Mouse (Mus musculus) heart, embryonic 11.5 days (tissue): ENCODE measurements around the gene Eif2ak1. TPM values are rescaled to one million over a fixed set of nuclear protein-coding genes. Genes with fewer than 3 reads are reported as not detected.

Source experiments
- ATAC-seq: fragments of 200-750 bp; cut with Nextera tagmentation; replicated peaks from 2 replicates; pipeline ENCODE4 v1.8.0; 2017; ENCODE audit warnings: moderate library complexity; ENCODE audit not compliant: insufficient number of reproducible peaks, low FRiP score, low TSS enrichment
- H3K27ac ChIP-seq: fragments of 300-500 bp; sonication (generic); 2 replicates; pipeline ENCODE4 v1.5.1; 2014; ENCODE audit warnings: mild to moderate bottlenecking, low read depth, low read length
- H3K27me3 ChIP-seq: fragments of 300-500 bp; sonication (generic); 2 replicates; pipeline ENCODE4 v1.6.1; 2014; ENCODE audit warnings: mild to moderate bottlenecking, low read length, mixed read lengths; ENCODE audit not compliant: control insufficient read depth, insufficient read depth
- H3K36me3 ChIP-seq: fragments of 300-500 bp; sonication (generic); 2 replicates; pipeline ENCODE4 v1.6.1; 2014; ENCODE audit warnings: mild to moderate bottlenecking, low read length, moderate library complexity, mixed read lengths; ENCODE audit not compliant: control insufficient read depth, insufficient read depth
- H3K4me1 ChIP-seq: fragments of 300-500 bp; sonication (generic); 2 replicates; pipeline ENCODE4 v1.6.1; 2014; ENCODE audit warnings: low read length; ENCODE audit not compliant: control insufficient read depth, insufficient read depth
- H3K4me2 ChIP-seq: fragments of 300-500 bp; sonication (generic); 2 replicates; pipeline ENCODE4 v1.6.1; 2014; ENCODE audit warnings: mild to moderate bottlenecking, moderate library complexity
- H3K4me3 ChIP-seq: fragments of 300-500 bp; sonication (generic); 2 replicates; pipeline ENCODE4 v1.5.1; 2014; ENCODE audit warnings: low read depth, low read length
- H3K9ac ChIP-seq: fragments of 300-500 bp; sonication (generic); 2 replicates; pipeline ENCODE4 v1.6.1; 2014; ENCODE audit warnings: mild to moderate bottlenecking, low read depth, low read length, moderate library complexity
- H3K9me3 ChIP-seq: fragments of 300-500 bp; sonication (generic); replicated peaks from 2 replicates; pipeline ENCODE4 v1.6.1; 2016; ENCODE audit warnings: low read length; ENCODE audit not compliant: control insufficient read depth
- WGBS: fragments of 180-500 bp; shearing (Covaris S2); extraction: QIAGEN DNeasy Blood & Tissue Kit; methylation state at CpG from one replicate; pipeline ENCODE4 v1.1.7; 2014; ENCODE audit not compliant: insufficient replicate concordance; 5-methylcytosine and 5-hydroxymethylcytosine counted together
- polyA plus RNA-seq: library from polyadenylated mRNA; unstranded; fragments of >200 nt; fragmentation: Nextera tagmentation; extraction: Ambion mirVana; gene quantifications from 2 replicates; pipeline ENCODE4 v1.2.1, GENCODE M21; 2014

The Eif2ak1 gene
- polyA plus RNA-seq, 1 experiment from 2014 or later = 40.9 TPM

GRCm38 (mm10) chr5:143814626-143815025, 3.0 kb upstream of the Eif2ak1 start:
- no peak for ATAC-seq
- H3K4me2 ChIP-seq = no peak overlapping the region
- no peaks in the 10 kb centered on the region for H3K9me3 ChIP-seq
- 76% methylated on average over 2 of the region's 2 CpGs for WGBS
- peaks cover 7% of the 10 kb centered on the region; the same call in 1 of the 2 replicates for H3K4me1 ChIP-seq
- no peak overlapping the region for H3K27ac ChIP-seq
- no peaks in the 10 kb centered on the region for H3K27me3 ChIP-seq
- no peak overlapping the region for H3K9ac ChIP-seq
- no peak overlapping the region for H3K4me3 ChIP-seq
- no peaks in the 10 kb centered on the region for H3K36me3 ChIP-seq

GRCm38 (mm10) chr5:143817931-143818311, 333 bp downstream of the Eif2ak1 start:
- Histone ChIP-seq H3K9me3 (no peaks in the 10 kb centered on the region), H3K4me1 (peaks cover 7% of the 10 kb centered on the region; the same call in 1 of the 2 replicates), H3K4me3 (peak overlapping the region; percentile 93), H3K36me3 (no peaks in the 10 kb centered on the region), H3K4me2 (peak overlapping the region; percentile 71), H3K27me3 (no peaks in the 10 kb centered on the region), H3K27ac (peak overlapping the region; percentile 57), H3K9ac (peak overlapping the region; percentile 88)
- WGBS = under 1% methylated on average over 32 of the region's 32 CpGs
- ATAC-seq = peak; percentile 43

GRCm38 (mm10) chr5:143818461-143818860, 873 bp downstream of the Eif2ak1 start:
- WGBS = 10% methylated on average over 10 of the region's 10 CpGs
- peak overlapping the region; percentile 71 for H3K4me2 ChIP-seq
- H3K4me1 ChIP-seq = peaks cover 7% of the 10 kb centered on the region; the same call in 1 of the 2 replicates
- H3K9me3 ChIP-seq = no peaks in the 10 kb centered on the region
- no peaks in the 10 kb centered on the region for H3K36me3 ChIP-seq
- H3K4me3 ChIP-seq = peak overlapping the region; percentile 93
- H3K27ac ChIP-seq = peak overlapping the region; percentile 57
- H3K9ac ChIP-seq = peak overlapping the region; percentile 88
- H3K27me3 ChIP-seq = no peaks in the 10 kb centered on the region
- no peak for ATAC-seq

DNA sequence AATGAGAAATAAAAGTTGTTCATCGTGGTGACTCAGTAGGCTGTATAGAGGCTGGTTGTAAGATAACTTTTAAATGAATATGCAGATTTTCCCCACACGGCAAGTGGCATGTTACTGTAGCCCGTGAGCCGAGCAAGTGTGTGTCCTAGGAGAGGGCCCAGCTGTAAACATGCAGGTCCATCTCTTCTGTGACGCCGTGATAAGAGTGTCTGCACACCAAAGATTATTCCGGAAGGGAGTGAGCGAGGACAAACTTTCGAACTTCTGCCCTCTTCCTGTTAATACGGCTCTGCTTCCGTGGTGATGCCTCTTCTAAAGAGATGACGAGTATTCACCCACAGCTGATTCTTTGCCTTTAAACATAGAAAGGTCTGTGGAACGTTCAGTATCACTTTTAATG, 1.4 kb downstream of the Eif2ak1 start:
- H3K27ac ChIP-seq = peak overlapping the region; percentile 57
- peak overlapping the region; percentile 71 for H3K4me2 ChIP-seq
- peak overlapping the region; percentile 39; the same call in 1 of the 2 replicates for H3K9ac ChIP-seq
- ATAC-seq = peak; percentile 77
- 56% methylated on average over 13 of the region's 13 CpGs for WGBS
- no peaks in the 10 kb centered on the region for H3K9me3 ChIP-seq
- H3K36me3 ChIP-seq = no peaks in the 10 kb centered on the region
- no peaks in the 10 kb centered on the region for H3K27me3 ChIP-seq
- H3K4me3 ChIP-seq = peak overlapping the region; percentile 93
- peaks cover 7% of the 10 kb centered on the region; the same call in 1 of the 2 replicates for H3K4me1 ChIP-seq

DNA sequence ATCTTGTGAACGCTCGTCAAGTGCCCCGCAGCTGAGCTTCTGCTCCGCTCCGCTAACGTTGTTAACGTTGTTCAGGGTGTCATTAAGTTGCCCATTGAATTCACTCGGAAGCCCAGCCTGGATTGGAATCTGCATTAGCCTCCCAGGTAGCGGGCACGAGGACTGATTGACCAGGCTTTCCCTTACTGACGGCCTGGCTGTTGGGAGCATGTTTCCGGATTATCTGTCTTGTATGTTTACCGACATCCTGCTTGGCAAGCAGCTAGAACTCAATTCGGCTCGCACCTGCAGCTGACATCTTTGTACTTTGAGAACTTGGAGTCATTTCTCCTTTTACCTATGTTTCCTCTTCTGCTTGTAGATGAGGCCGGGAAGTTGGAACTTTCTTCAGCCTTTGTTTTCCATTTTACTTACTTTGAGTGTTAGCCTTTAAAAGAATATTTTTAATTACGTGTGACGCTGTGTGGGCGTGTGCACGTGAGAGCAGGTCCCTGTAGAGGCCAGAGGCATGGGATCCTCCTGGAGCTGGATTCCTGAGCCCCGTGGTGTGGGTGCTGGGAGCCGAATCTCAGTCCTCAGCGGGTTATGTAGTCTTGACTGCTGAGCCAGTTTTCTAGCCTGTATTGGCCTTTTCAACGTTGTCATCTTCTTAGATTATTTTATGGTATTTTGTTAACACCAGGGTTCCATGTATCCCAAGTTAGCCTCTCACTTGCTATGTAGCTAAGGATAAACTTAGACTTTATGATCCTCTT, 2.5 kb downstream of the Eif2ak1 start:
- 0 out of 2 replicates have a peak overlapping the region, but pooled peaks have one; percentile 10 for H3K27ac ChIP-seq
- H3K4me3 ChIP-seq = peak overlapping the region; percentile 26; the same call in 1 of the 2 replicates
- ATAC-seq = no peak
- peak overlapping the region; percentile 46 for H3K4me2 ChIP-seq
- peaks cover 7% of the 10 kb centered on the region; the same call in 1 of the 2 replicates for H3K4me1 ChIP-seq
- H3K9ac ChIP-seq = 0 out of 2 replicates have a peak overlapping the region, but pooled peaks have one; percentile 16
- H3K9me3 ChIP-seq = no peaks in the 10 kb centered on the region
- no peaks in the 10 kb centered on the region for H3K36me3 ChIP-seq
- WGBS = 90% methylated on average over 24 of the region's 24 CpGs
- H3K27me3 ChIP-seq = no peaks in the 10 kb centered on the region

DNA sequence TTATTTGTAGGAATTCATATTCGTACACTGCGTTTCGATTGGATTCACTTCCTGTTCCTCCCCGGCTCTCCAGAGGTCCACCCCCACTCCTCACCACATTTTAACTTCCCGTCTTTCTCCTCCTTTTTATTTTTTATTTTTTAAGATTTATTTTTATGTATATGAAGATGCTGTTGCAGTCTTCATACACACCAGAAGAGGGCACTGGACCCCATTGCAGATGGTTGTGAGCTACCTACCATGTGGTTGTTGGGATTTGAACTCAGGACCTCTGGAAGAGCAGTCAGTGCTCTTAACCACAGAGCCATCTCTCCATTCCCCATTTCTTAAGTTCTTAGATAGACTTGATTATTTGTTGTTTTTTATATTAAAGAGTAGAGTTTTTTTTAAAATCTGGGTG, 3.2 kb downstream of the Eif2ak1 start:
- peak overlapping the region; percentile 46; the same call in 1 of the 2 replicates for H3K4me2 ChIP-seq
- WGBS = 90% methylated on average over 5 of the region's 5 CpGs
- no peak for ATAC-seq

GRCm38 (mm10) chr5:143871547-143872169, 54.1 kb downstream of the Eif2ak1 start:
- ATAC-seq = no peak
- no peaks in the 10 kb centered on the region for H3K27me3 ChIP-seq
- no peak overlapping the region for H3K4me3 ChIP-seq
- H3K4me1 ChIP-seq = no peaks in the 10 kb centered on the region
- H3K4me2 ChIP-seq = no peak overlapping the region
- WGBS = 91% methylated on average over 11 of the region's 11 CpGs
- H3K36me3 ChIP-seq = peaks cover 17% of the 10 kb centered on the region
- H3K27ac ChIP-seq = no peak overlapping the region
- no peaks in the 10 kb centered on the region for H3K9me3 ChIP-seq
- H3K9ac ChIP-seq = no peak overlapping the region

More for the DNA sequence above, 3.2 kb downstream of the Eif2ak1 start:
- H3K4me3 ChIP-seq = no peak overlapping the region
- H3K27ac ChIP-seq = no peak overlapping the region
- no peaks in the 10 kb centered on the region for H3K27me3 ChIP-seq
- H3K4me1 ChIP-seq = peaks cover 7% of the 10 kb centered on the region; the same call in 1 of the 2 replicates
- no peak overlapping the region for H3K9ac ChIP-seq
- no peaks in the 10 kb centered on the region for H3K9me3 ChIP-seq
- H3K36me3 ChIP-seq = no peaks in the 10 kb centered on the region

- Histone ChIP-seq H3K27me3 (no peaks in the 10 kb centered on the region), H3K36me3 (peaks cover 34% of the 10 kb centered on the region), H3K4me1 (no peaks in the 10 kb centered on the region), H3K4me3 (no peak overlapping the region), H3K27ac (no peak overlapping the region), H3K4me2 (no peak overlapping the region), H3K9ac (no peak overlapping the region), H3K9me3 (no peaks in the 10 kb centered on the region)
- 66% methylated on average over 4 of the region's 4 CpGs for WGBS
- no peak; the same call in 1 of the 2 replicates for ATAC-seq
These were observed 57.0 kb downstream of the Eif2ak1 start for GRCm38 (mm10) chr5:143874571-143874970.
